Mouse (Mus musculus): ENCODE results near the gene Nln.

DNA sequence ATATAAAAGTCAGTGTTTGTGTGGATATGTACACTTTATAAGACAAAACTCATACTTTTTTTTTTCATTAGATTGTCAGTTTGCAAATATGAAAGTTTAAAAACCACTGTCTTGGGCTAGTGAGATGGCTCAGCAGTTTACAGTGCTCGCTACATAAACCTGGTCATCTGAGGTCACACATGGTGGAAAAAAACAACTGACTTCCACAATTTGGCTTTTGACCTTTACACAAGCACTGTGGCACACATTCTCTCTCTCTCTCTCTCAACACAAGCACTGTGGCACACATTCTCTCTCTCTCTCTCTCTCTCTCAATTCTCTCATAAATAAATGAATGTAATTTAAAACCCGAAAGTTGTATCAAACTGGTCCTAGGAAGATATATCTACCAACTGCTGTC is 23.1 kb upstream of the Nln start:
- TF ChIP-seq CTCF (IDR thresholded peaks at IDR 0.05; ENCODE audit: low read depth, low read length) = no peak
- TF ChIP-seq POLR2A (IDR thresholded peaks at IDR 0.05; ENCODE audit: insufficient read depth, low read length) = no peak
- no peak for TF ChIP-seq EP300 (IDR thresholded peaks at IDR 0.05; ENCODE audit: insufficient read depth, low read depth, low read length)

All from ES-Bruce4 (cell line).